Mouse (Mus musculus): ENCODE data around the gene Ercc2. TPM values are rescaled to one million over a fixed set of nuclear protein-coding genes. Genes with fewer than 3 reads are reported as not detected.

Gene Ercc2
- total RNA-seq, 2 experiments from 2014 or later: 36.4 to 36.5 TPM

DNA sequence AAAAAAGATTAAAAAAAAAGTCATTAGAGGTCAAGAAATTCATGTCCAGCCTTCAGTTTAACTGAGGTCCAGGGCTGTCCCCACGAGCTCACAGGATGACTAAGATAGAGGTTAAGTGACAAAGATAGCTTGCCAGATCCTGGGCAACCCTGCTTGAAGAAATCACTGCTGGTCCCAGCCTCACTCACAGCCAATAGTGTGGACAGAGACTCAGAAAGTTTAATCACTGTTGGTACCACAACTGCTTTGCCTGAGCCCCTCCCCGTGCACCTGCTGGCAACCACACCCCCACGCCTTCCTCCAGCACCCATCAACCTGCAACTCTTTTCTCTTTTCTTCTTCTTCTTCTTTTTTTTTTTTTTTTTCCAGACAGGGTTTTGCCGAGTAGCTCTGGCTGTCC, 42.2 kb downstream of the Ercc2 start:
- no peak overlapping the region for H3K4me3 ChIP-seq
- no peak overlapping the region for H3K27ac ChIP-seq
- no peak for TF ChIP-seq CTCF (conservative IDR thresholded peaks at IDR 0.05)
- DNase-seq (ENCODE audit: low spot score in 2 of 2): no peak

- DNase-seq (ENCODE audit: low spot score in 2 of 2): peak in 1 of 2 experiments; percentile 43
- no peak for TF ChIP-seq CTCF (conservative IDR thresholded peaks at IDR 0.05)
- Histone ChIP-seq H3K4me3 (no peak overlapping the region), H3K27ac (peak overlapping the region; percentile 18; the same call in 1 of the 2 replicates)
Measured at GRCm38 (mm10) chr7:19426349-19426748, 44.5 kb downstream of the Ercc2 start.

- Histone ChIP-seq H3K4me3 (no peak overlapping the region), H3K27ac (peak overlapping the region; percentile 18; the same call in 1 of the 2 replicates)
- DNase-seq (ENCODE audit: low spot score in 2 of 2): no peak
- no peak for TF ChIP-seq CTCF (conservative IDR thresholded peaks at IDR 0.05)
Measured at GRCm38 (mm10) chr7:19426888-19427287, 45.1 kb downstream of the Ercc2 start.

DNA sequence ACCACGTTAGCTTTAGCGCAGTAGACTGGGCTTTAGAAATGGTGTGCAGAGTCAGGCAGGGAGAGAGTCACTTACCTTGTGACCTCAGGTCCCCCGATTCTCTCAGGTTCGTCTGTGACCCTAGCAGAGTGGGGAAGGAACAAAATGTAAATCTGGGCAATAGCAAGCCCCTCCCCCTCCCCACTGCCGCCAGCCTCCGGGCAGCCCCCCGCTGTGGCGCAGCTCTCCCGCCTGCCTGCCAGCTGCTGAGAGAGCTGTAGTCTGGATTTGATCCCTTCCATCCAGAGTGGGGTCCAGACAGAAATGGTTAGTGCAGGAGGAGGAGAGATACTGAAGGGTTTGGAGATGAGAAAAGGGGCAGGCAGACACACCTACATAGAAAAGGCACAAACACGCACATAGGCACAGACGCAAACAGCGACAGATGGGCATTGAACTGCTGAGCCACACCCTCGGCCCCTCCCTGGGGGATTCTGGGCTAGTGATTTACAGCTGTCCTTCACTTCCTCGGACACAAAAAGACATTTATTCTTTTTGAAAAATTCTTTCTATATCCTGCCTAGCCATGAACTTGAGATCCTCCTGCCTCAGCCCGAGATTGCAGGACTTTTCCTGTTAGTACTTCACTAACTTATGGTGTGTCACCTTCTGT, 46.3 kb downstream of the Ercc2 start:
- no peak for DNase-seq (ENCODE audit: low spot score in 2 of 2)
- no peak overlapping the region for H3K27ac ChIP-seq
- no peak overlapping the region for H3K4me3 ChIP-seq
- no peak for TF ChIP-seq CTCF (conservative IDR thresholded peaks at IDR 0.05)

- Histone ChIP-seq H3K4me3 (no peak overlapping the region), H3K27ac (no peak overlapping the region)
- no peak for TF ChIP-seq CTCF (conservative IDR thresholded peaks at IDR 0.05)
- DNase-seq (ENCODE audit: low spot score in 2 of 2): no peak
Measured at GRCm38 (mm10) chr7:19429726-19430125, 47.9 kb downstream of the Ercc2 start.

GRCm38 (mm10) chr7:19430402-19430801, 48.6 kb downstream of the Ercc2 start:
- TF ChIP-seq CTCF (conservative IDR thresholded peaks at IDR 0.05): no peak
- peak in 1 of 2 experiments; percentile 38 for DNase-seq (ENCODE audit: low spot score in 2 of 2)
- no peak overlapping the region for H3K4me3 ChIP-seq
- H3K27ac ChIP-seq: no peak overlapping the region

- H3K4me3 ChIP-seq: no peak overlapping the region
- no peak overlapping the region for H3K27ac ChIP-seq
- no peak for DNase-seq (ENCODE audit: low spot score in 2 of 2)
- peak; percentile 56 for TF ChIP-seq CTCF (conservative IDR thresholded peaks at IDR 0.05)
Measured at GRCm38 (mm10) chr7:19432475-19432874, 50.7 kb downstream of the Ercc2 start.

GRCm38 (mm10) chr7:19436276-19436675, 54.5 kb downstream of the Ercc2 start:
- Histone ChIP-seq H3K4me3 (no peak overlapping the region), H3K27ac (no peak overlapping the region)
- DNase-seq (ENCODE audit: low spot score in 2 of 2): no peak
- TF ChIP-seq CTCF (conservative IDR thresholded peaks at IDR 0.05): no peak

DNA sequence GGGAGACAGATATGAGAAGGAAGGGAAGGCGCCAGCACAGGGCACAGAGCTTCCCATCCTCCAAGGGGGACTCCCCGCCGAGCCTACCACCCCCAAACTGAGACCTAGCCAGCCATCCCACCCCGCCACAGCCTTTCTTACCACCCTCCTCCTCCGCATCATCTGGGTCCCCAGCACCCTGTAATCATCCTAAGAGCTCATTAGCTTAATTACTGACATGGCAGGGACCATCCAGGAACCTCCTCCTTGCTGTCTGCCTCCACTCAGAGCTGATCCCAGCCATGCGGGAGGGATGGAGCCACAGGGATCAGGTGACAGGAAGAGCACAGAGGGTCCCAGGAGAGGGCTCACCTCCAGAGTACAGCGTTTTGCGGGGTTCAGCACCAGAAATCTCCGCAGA, 55.2 kb downstream of the Ercc2 start:
- no peak overlapping the region for H3K4me3 ChIP-seq
- DNase-seq (ENCODE audit: low spot score in 2 of 2): peak; percentile 71 to 84
- no peak overlapping the region; the same call in 1 of the 2 replicates for H3K27ac ChIP-seq
- TF ChIP-seq CTCF (conservative IDR thresholded peaks at IDR 0.05): no peak

DNA sequence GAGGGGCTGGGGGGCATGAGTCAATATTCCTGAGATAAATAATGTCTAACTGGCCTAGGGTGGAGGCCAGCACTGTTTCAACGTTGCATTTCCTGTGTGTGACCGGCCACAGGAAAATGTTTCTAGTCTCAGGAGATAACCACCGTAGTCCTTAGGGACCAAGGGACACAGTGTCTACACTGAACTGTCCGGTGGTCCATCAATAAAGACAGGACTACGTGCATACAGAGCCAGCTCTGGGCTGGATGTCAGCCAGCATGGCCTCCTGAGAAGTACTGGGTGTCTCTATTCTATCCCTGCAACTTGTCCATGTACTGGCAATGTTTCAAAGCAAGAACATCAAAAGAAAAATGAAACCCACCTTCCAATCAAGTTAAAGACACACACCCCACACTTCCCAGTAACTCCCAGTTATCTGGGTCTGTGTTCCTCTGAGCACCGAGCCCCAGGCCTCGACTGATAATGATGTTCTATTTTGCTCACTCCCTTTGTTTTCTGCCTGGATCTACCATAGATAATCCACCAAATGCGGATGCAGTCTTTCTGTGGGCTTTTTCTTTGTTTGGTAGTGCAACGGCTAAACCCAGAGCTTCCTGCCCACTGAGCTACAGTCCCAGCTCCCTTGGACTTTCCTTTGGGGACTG, 59.8 kb downstream of the Ercc2 start:
- Histone ChIP-seq H3K27ac (no peak overlapping the region), H3K4me3 (no peak overlapping the region)
- no peak for TF ChIP-seq CTCF (conservative IDR thresholded peaks at IDR 0.05)
- DNase-seq (ENCODE audit: low spot score in 2 of 2): no peak

DNA sequence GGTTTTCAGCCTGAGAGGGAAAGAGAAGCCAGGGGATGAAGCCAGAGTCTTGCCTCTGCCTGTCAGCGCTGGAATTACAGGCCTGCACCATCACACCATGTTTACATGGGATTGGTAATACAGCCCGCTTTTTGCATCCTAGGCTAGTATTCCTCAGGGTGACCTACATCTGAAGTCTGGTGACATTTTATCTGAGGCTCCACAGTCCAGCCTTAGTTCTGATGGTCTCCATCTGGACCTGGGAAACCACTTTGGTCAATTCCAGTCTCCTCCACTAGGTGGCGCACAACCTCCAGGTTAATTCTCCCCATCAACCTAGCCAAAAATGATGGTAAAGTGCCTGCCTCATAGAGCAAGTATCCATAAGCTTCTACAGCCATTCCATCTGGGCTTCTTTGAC, 61.5 kb downstream of the Ercc2 start:
- Histone ChIP-seq H3K4me3 (no peak overlapping the region), H3K27ac (no peak overlapping the region)
- peak; percentile 67 to 90 for DNase-seq (ENCODE audit: low spot score in 2 of 2)
- peak; percentile 96 for TF ChIP-seq CTCF (conservative IDR thresholded peaks at IDR 0.05)

GRCm38 (mm10) chr7:19444801-19445200, 63.0 kb downstream of the Ercc2 start:
- H3K4me3 ChIP-seq: no peak overlapping the region
- TF ChIP-seq CTCF (conservative IDR thresholded peaks at IDR 0.05): no peak

More at GRCm38 (mm10) chr7:19444801-19445200, 63.0 kb downstream of the Ercc2 start:
- no peak for DNase-seq (ENCODE audit: low spot score in 2 of 2)
- H3K27ac ChIP-seq: no peak overlapping the region

Small RNA genes lying within 50 kb of the gene (microRNA-seq; reads per million reads assigned to microRNA genes)
- 0 reads per million in 2 experiments for gene Mir343

Other genes starting within 250 kb of the Ercc2 start
- gene Qpctl, start 232.7 kb upstream of the Ercc2 start, total RNA-seq (2021): 10 to 100 TPM; 17.6 to 18.4 TPM
- 10 to 100 TPM; 76.0 to 80.5 TPM for gene Snrpd2, start 232.3 kb upstream of the Ercc2 start, total RNA-seq (2021)
- gene Gipr, start 215.9 kb upstream of the Ercc2 start, total RNA-seq (2021): 1 to 10 TPM in 1 of 2 experiments, under 1 TPM in 1; 0.87 to 1.2 TPM
- gene Eml2, start 205.6 kb upstream of the Ercc2 start, total RNA-seq (2021): 100 to 1,000 TPM; 159 to 162 TPM
- 1 to 10 TPM; 1.6 to 2.5 TPM for gene Gpr4, start 169.5 kb upstream of the Ercc2 start, total RNA-seq (2021)
- gene Opa3, start 153.7 kb upstream of the Ercc2 start, total RNA-seq (2021): 10 to 100 TPM; 37.4 to 38.7 TPM
- 10 to 100 TPM; 15.7 to 17.1 TPM for gene Vasp, start 110.2 kb upstream of the Ercc2 start, total RNA-seq (2021)
- gene Ppm1n, start 101.9 kb upstream of the Ercc2 start, total RNA-seq (2021): not detected
- 10 to 100 TPM; 90.3 to 92.7 TPM for gene Rtn2, start 99.4 kb upstream of the Ercc2 start, total RNA-seq (2021)
- gene Fosb, start 72.0 kb upstream of the Ercc2 start, total RNA-seq (2021): 10 to 100 TPM; 12.8 to 14.1 TPM
- 10 to 100 TPM; 51.7 to 51.9 TPM for gene Ercc1, start 37.2 kb upstream of the Ercc2 start, total RNA-seq (2021)
- 10 to 100 TPM; 18.1 to 19.5 TPM for gene Cd3eap, start 22.5 kb upstream of the Ercc2 start, total RNA-seq (2021)
- gene Ppp1r13l, start 22.3 kb upstream of the Ercc2 start, total RNA-seq (2021): 1 to 10 TPM; 6.1 to 6.9 TPM
- gene Klc3, start 22.1 kb downstream of the Ercc2 start, total RNA-seq (2021): 1 to 10 TPM; 3.2 to 3.5 TPM
- not detected for gene Ckm, start 22.8 kb downstream of the Ercc2 start, total RNA-seq (2021)
- 10 to 100 TPM; 92.9 to 99.6 TPM for gene Mark4, start 76.8 kb downstream of the Ercc2 start, total RNA-seq (2021)
- gene Exoc3l2, start 81.3 kb downstream of the Ercc2 start, total RNA-seq (2021): under 1 TPM; 0.10 to 0.38 TPM
- gene Bloc1s3, start 126.4 kb downstream of the Ercc2 start, total RNA-seq (2021): 1 to 10 TPM; 6.0 to 6.9 TPM
- gene Trappc6a, start 126.4 kb downstream of the Ercc2 start, total RNA-seq (2021): 10 to 100 TPM; 17.2 to 20.7 TPM
- gene Nkpd1, start 135.8 kb downstream of the Ercc2 start, total RNA-seq (2021): under 1 TPM; 0.38 to 0.71 TPM
- 100 to 1,000 TPM; 116 to 118 TPM for gene Ppp1r37, start 181.1 kb downstream of the Ercc2 start, total RNA-seq (2021)
- gene Zfp296, start 195.3 kb downstream of the Ercc2 start, total RNA-seq (2021): under 1 TPM; 0.81 to 0.95 TPM
- gene Gemin7, start 195.6 kb downstream of the Ercc2 start, total RNA-seq (2021): 10 to 100 TPM; 38.8 to 43.9 TPM
- 100 to 1,000 TPM in 1 of 2 experiments, 10 to 100 TPM in 1; 95.4 to 112 TPM for gene Clasrp, start 222.5 kb downstream of the Ercc2 start, total RNA-seq (2021)
- gene Relb, start 247.4 kb downstream of the Ercc2 start, total RNA-seq (2021): 10 to 100 TPM in 1 of 2 experiments, 1 to 10 TPM in 1; 9.8 to 11.3 TPM